In the genomic region with DNA sequence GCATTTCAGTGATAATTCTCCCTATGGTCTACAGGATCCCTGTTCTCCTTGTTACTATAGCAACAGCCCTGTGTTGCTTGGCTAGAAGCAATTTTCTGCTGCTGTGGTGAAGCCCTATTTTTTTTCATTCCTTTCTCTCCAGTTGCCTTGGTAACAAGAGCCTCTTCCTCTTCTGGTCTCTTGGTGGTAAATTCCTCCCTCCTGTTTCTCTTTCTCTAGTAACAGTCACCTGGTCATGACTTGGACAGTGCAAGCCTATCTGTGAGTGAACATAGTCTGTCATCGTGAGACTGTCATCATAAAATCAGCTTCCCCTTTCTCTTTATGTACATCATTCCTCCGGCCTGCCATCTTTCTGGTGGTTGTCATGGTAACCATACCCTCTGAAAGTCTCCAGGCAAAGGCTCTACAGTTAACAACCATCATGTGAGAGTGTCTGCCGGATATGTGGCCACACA, we compare ENCODE assay signal across 9 mouse cellular contexts. TPM values are rescaled to one million over a fixed set of nuclear protein-coding genes. Genes with fewer than 3 reads are reported as not detected.
DNase-seq lines count a peak whose midpoint lies in the region; ATAC-seq and TF ChIP-seq lines count a peak whose summit lies in the region.
"Had no signal": no experiment of that assay in that cellular context is flagged by ENCODE, and none has a peak within 500 bp of the region (broad histone marks: within the 10 kb centered on the region; RNA-seq: fewer than 3 reads in every experiment).

No protein-coding gene starts in this region.

- no peaks in the 10 kb centered on the region for H3K9me3 ChIP-seq in hindbrain, embryonic 12.5 days (replicated peaks)
- H3K9me3 ChIP-seq in midbrain, embryonic 15.5 days = no peaks in the 10 kb centered on the region
- no peaks in the 10 kb centered on the region for H3K9me3 ChIP-seq in intestine, embryonic 15.5 days
- no peaks in the 10 kb centered on the region for H3K9me3 ChIP-seq in stomach, postnatal 0 days (ENCODE audit: control insufficient read depth, low read length)

- peaks cover 5% of the 10 kb centered on the region; the same call in 1 of the 2 replicates for H3K4me1 ChIP-seq in cortical plate, adult 2 months (ENCODE audit: control insufficient read depth, insufficient read depth, low read length)
- peaks cover 54% of the 10 kb centered on the region for H3K4me1 ChIP-seq in hindbrain, embryonic 12.5 days
- peaks cover 54% of the 10 kb centered on the region for H3K4me1 ChIP-seq in midbrain, embryonic 15.5 days
- H3K4me1 ChIP-seq in intestine, embryonic 15.5 days (replicated peaks) = peaks cover 13% of the 10 kb centered on the region
- H3K4me1 ChIP-seq in stomach, postnatal 0 days (replicated peaks; ENCODE audit: control insufficient read depth, insufficient read depth) = no peaks in the 10 kb centered on the region

- peak overlapping the region; percentile 88 for H3K27ac ChIP-seq in cortical plate, adult 2 months (ENCODE audit: insufficient read depth, low read length)
- peak overlapping the region; percentile 98 for H3K27ac ChIP-seq in hindbrain, embryonic 12.5 days
- H3K27ac ChIP-seq in midbrain, embryonic 15.5 days = peak overlapping the region; percentile 98
- no peak overlapping the region for H3K27ac ChIP-seq in intestine, embryonic 15.5 days
- H3K27ac ChIP-seq in stomach, postnatal 0 days (replicated peaks) = no peak overlapping the region

- ATAC-seq in hindbrain, embryonic 12.5 days (ENCODE audit: low FRiP score) = peak; percentile 84
- ATAC-seq in midbrain, embryonic 15.5 days (replicated peaks) = peak; percentile 85
- no peak for ATAC-seq in intestine, embryonic 15.5 days
- no peak for ATAC-seq in stomach, postnatal 0 days (ENCODE audit: low FRiP score, low TSS enrichment)
- ATAC-seq: lung, postnatal 0 days had no signal

- peak overlapping the region; percentile 39 for H3K4me2 ChIP-seq in hindbrain, embryonic 12.5 days (replicated peaks)
- H3K4me2 ChIP-seq in midbrain, embryonic 15.5 days = peak overlapping the region; percentile 47
- H3K4me2 ChIP-seq in intestine, embryonic 15.5 days (replicated peaks) = no peak overlapping the region
- no peak overlapping the region for H3K4me2 ChIP-seq in stomach, postnatal 0 days (replicated peaks; ENCODE audit: low read depth)

- TF ChIP-seq CTCF in cortical plate, adult 2 months (IDR thresholded peaks at IDR 0.05; ENCODE audit: extremely low read depth, insufficient read depth, low read length) = no peak
- TF ChIP-seq CTCF in stomach, postnatal 0 days (IDR thresholded peaks at IDR 0.05; ENCODE audit: low read depth) = no peak

- WGBS in hindbrain, embryonic 12.5 days = 22% methylated on average over 3 of the region's 3 CpGs
- WGBS in midbrain, embryonic 15.5 days = 4% methylated on average over 3 of the region's 3 CpGs
- WGBS in intestine, embryonic 15.5 days = 41% methylated on average over 3 of the region's 3 CpGs
- 48% methylated on average over 3 of the region's 3 CpGs for WGBS in stomach, postnatal 0 days

- H3K4me3 ChIP-seq in cortical plate, adult 2 months (ENCODE audit: insufficient read depth, low read length) = no peak overlapping the region
- H3K4me3 ChIP-seq in hindbrain, embryonic 12.5 days = no peak overlapping the region
- H3K4me3 ChIP-seq in midbrain, embryonic 15.5 days = 0 out of 2 replicates have a peak overlapping the region, but pooled peaks have one; percentile 9
- H3K4me3 ChIP-seq in intestine, embryonic 15.5 days (replicated peaks) = no peak overlapping the region
- H3K4me3 ChIP-seq in stomach, postnatal 0 days (ENCODE audit: low read depth, low read length) = no peak overlapping the region

- no peak for TF ChIP-seq EP300 in stomach, postnatal 0 days (optimal IDR thresholded peaks at IDR 0.05)

- H3K36me3 ChIP-seq in hindbrain, embryonic 12.5 days = no peaks in the 10 kb centered on the region
- H3K36me3 ChIP-seq in midbrain, embryonic 15.5 days (replicated peaks) = no peaks in the 10 kb centered on the region
- H3K36me3 ChIP-seq in intestine, embryonic 15.5 days = no peaks in the 10 kb centered on the region
- no peaks in the 10 kb centered on the region for H3K36me3 ChIP-seq in stomach, postnatal 0 days (ENCODE audit: control insufficient read depth, insufficient read depth, low read length)

- peak; percentile 44 for DNase-seq in A20 (ENCODE audit: low read depth, low spot score)
- no peak for DNase-seq in adrenal gland, adult 8-10 months
- no peak for DNase-seq in thymus, adult 18-20 months
- no peak for DNase-seq in stomach, postnatal 0 days (ENCODE audit: low spot score)

- H3K27me3 ChIP-seq in hindbrain, embryonic 12.5 days = no peaks in the 10 kb centered on the region
- no peaks in the 10 kb centered on the region for H3K27me3 ChIP-seq in midbrain, embryonic 15.5 days (replicated peaks)
- no peaks in the 10 kb centered on the region for H3K27me3 ChIP-seq in intestine, embryonic 15.5 days (replicated peaks)
- no peaks in the 10 kb centered on the region for H3K27me3 ChIP-seq in stomach, postnatal 0 days (ENCODE audit: control insufficient read depth, insufficient read depth, low read length)

- H3K9ac ChIP-seq in hindbrain, embryonic 12.5 days = no peak overlapping the region
- no peak overlapping the region for H3K9ac ChIP-seq in midbrain, embryonic 15.5 days
- no peak overlapping the region for H3K9ac ChIP-seq in intestine, embryonic 15.5 days
- no peak overlapping the region for H3K9ac ChIP-seq in stomach, postnatal 0 days (ENCODE audit: low read length)

- TF ChIP-seq POLR2A in cortical plate, adult 2 months (IDR thresholded peaks at IDR 0.05; ENCODE audit: extremely low read depth, insufficient read depth, low read length) = no peak

RNA-seq across cellular contexts. Expression of a gene that starts 2.4 kb away (rescaled TPM):
- polyA plus RNA-seq in cortical plate, adult 2 months (2012; rRNA removed) = 12.6 and 15.7 TPM in 2 replicates
- 23.3 and 26.7 TPM in 2 replicates for polyA plus RNA-seq in hindbrain, embryonic 12.5 days (2016; fragmentation: Nextera tagmentation; extraction: Ambion mirVana)
- 25.3 and 25.8 TPM in 2 replicates for polyA plus RNA-seq in midbrain, embryonic 15.5 days (2015; fragmentation: Nextera tagmentation; extraction: Ambion mirVana)
- total RNA-seq in adrenal gland, adult 8-10 months (2022) = 10 to 100 TPM; 21.8 to 24.5 (median 22.9) TPM
- polyA plus RNA-seq in intestine, embryonic 15.5 days (2015; fragmentation: Nextera tagmentation; extraction: Ambion mirVana) = 15.6 and 16.7 TPM in 2 replicates
- polyA plus RNA-seq in stomach, postnatal 0 days (2015; fragmentation: Nextera tagmentation; extraction: Ambion mirVana) = 11.6 and 12.0 TPM in 2 replicates

RNA-seq across cellular contexts. Expression of a gene that starts 18.5 kb away (rescaled TPM):
- 8.4 and 10.1 TPM in 2 replicates for polyA plus RNA-seq in cortical plate, adult 2 months (2012; rRNA removed)
- 103 and 105 TPM in 2 replicates for polyA plus RNA-seq in hindbrain, embryonic 12.5 days (2016; fragmentation: Nextera tagmentation; extraction: Ambion mirVana)
- polyA plus RNA-seq in midbrain, embryonic 15.5 days (2015; fragmentation: Nextera tagmentation; extraction: Ambion mirVana) = 83.1 and 86.7 TPM in 2 replicates
- total RNA-seq in adrenal gland, adult 8-10 months (2022) = 1 to 10 TPM in 2 of 4 experiments, under 1 TPM in 2; 0.68 to 2.1 (median 1.3) TPM
- polyA plus RNA-seq in intestine, embryonic 15.5 days (2015; fragmentation: Nextera tagmentation; extraction: Ambion mirVana) = 8.4 and 9.2 TPM in 2 replicates
- 14.2 and 17.4 TPM in 2 replicates for polyA plus RNA-seq in stomach, postnatal 0 days (2015; fragmentation: Nextera tagmentation; extraction: Ambion mirVana)

RNA-seq across cellular contexts. Expression of a gene that starts 53.0 kb away (rescaled TPM):
- 36.1 and 37.3 TPM in 2 replicates for polyA plus RNA-seq in cortical plate, adult 2 months (2012; rRNA removed)
- polyA plus RNA-seq in hindbrain, embryonic 12.5 days (2016; fragmentation: Nextera tagmentation; extraction: Ambion mirVana) = 28.5 and 28.7 TPM in 2 replicates
- 33.4 and 36.0 TPM in 2 replicates for polyA plus RNA-seq in midbrain, embryonic 15.5 days (2015; fragmentation: Nextera tagmentation; extraction: Ambion mirVana)
- total RNA-seq in adrenal gland, adult 8-10 months (2022) = 1 to 10 TPM in 2 of 4 experiments, under 1 TPM in 2; 0.83 to 8.4 (median 1.2) TPM
- polyA plus RNA-seq in intestine, embryonic 15.5 days (2015; fragmentation: Nextera tagmentation; extraction: Ambion mirVana) = 2.1 and 2.3 TPM in 2 replicates
- 6.8 and 7.1 TPM in 2 replicates for polyA plus RNA-seq in stomach, postnatal 0 days (2015; fragmentation: Nextera tagmentation; extraction: Ambion mirVana)

Comparison
In these comparisons a context has a peak if more than half of its experiments do, and no peak if none do; other contexts are left out.
1. H3K27ac ChIP-seq: peak in cortical plate, adult 2 months (single experiment), hindbrain, embryonic 12.5 days (single experiment) and midbrain, embryonic 15.5 days (single experiment); none in intestine, embryonic 15.5 days (single experiment) and stomach, postnatal 0 days (single experiment).
2. ATAC-seq: peak in hindbrain, embryonic 12.5 days (single experiment) and midbrain, embryonic 15.5 days (single experiment); none in intestine, embryonic 15.5 days (single experiment) and stomach, postnatal 0 days (single experiment).
3. H3K4me2 ChIP-seq: peak in hindbrain, embryonic 12.5 days (single experiment) and midbrain, embryonic 15.5 days (single experiment); none in intestine, embryonic 15.5 days (single experiment) and stomach, postnatal 0 days (single experiment).